Mouse (Mus musculus) CD4-positive, CD25-positive, alpha-beta regulatory T cell, adult 4 months (primary cell): ENCODE measurements around the gene Cldn14. TPM values are rescaled to one million over a fixed set of nuclear protein-coding genes. Genes with fewer than 3 reads are reported as not detected.

Experiments used
- ATAC-seq: one replicate; pipeline ENCODE4 v1.8.0; 2017
- polyA plus RNA-seq, 2 experiments: library from polyadenylated mRNA; unstranded; fragments of 100-300 nt; shearing (Covaris generic); gene quantifications; one replicate each; pipeline ENCODE4 v1.2.1; 2017

Cldn14 gene
- polyA plus RNA-seq, 2 experiments from 2014 or later: not detected

DNA sequence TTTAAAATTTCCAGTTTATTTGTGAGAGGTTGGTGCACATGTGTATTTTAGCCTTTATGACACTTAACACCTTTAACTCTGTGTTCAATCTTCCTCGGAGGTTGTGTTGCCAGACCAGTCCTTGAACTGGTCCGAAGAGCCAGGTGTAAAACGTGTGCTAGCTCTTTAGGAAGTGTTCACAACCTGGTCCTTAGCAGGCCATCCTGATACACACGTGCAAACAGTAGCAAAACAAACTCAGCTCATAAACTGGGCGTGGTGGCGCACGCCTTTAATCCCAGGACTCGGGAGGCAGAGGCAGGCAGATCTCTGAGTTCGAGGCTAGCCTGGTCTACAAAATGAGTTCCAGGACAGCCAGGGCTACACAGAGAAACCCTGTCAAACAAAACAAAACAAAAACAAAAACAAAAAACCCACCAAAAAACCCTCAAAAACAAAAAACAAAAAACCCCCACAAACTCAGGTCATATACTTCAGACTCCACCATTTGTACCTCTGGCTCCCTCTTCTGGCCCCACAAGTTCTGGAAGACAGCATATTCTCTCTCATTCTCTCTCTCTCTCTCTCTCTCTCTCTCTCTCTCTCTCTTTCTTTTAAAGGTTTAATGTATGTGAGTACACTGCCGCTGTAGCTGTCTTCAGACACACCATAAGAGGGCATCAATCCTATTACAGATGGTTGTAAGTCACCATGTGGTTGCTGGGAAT, 65.7 kb downstream of the Cldn14 start:
- ATAC-seq: no peak

DNA sequence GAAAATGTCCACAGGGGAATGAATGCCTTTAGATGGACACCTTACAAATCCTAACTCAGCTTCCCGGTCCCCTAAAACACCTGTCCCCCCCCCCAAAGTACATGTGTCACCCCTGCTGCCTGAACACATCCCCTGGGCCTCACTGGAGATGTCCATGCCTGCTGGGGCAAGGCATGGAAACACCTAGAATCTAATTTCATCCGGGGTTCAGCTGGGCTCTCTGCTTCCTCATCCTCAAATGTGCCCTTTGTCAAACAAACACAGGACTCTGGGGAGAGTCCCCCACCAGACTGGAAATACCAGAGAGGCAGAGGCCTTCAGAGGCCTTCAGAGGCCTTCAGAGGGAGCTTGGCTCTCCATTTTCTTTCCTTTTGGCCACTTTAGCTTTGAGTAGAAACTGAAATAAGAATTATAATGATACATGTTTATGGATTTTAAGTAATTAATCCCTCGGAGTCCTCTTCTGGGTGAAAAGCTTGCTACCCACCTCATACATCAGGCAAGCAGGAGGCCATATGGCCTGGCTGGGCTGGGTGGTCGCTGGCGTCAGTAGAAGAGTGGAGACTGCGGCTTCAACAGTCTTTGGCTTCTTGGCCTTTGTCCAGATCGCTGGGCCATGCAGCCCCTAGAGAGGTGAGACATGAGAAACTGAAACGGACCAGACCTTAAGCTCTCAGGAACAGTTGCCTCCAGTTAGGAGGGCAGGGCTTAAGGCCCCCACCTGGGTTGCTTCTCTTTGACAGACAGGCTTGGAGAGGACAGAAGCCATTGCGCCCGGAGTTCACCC, 66.7 kb downstream of the Cldn14 start:
- no peak for ATAC-seq

DNA sequence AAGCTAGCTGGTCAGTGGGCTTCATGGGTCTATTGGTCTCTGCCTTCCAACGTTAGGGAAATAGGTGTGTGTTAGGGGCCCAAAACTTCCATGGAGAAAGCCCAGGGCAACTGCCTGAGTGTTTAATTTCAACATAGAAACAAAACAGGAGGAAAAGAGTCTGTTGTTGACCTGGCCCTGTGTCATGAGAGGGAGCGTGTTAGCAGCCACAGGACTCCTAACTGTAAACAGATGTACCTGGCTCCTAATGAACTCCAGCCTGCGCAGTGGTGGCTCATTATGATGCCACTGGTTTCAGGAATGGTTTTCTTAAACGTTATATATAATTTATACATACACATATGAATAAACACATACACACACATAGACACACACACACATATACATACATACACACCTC, 68.7 kb downstream of the Cldn14 start:
- no peak for ATAC-seq

DNA sequence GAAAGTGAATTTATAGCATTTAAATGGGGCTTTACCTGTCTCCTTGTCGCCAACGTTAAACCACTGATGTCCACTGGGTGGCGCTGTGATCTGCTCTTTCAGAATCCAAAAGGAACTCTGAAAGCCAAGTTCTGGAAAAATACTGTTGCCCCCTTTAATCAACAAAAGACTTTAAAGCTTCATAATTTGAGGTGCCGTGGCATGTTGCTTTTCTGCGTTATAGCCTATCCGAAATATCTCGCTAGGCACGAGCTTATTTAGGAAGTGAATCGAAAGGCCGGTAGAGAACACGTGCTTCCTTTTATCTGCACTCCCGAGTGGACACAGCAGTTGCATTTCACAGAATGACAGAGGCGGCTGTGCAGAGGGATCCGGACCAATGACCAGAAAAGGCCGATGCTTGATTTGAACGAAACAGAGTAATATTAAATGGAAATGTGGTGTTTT, 70.2 kb downstream of the Cldn14 start:
- ATAC-seq: peak; percentile 69

DNA sequence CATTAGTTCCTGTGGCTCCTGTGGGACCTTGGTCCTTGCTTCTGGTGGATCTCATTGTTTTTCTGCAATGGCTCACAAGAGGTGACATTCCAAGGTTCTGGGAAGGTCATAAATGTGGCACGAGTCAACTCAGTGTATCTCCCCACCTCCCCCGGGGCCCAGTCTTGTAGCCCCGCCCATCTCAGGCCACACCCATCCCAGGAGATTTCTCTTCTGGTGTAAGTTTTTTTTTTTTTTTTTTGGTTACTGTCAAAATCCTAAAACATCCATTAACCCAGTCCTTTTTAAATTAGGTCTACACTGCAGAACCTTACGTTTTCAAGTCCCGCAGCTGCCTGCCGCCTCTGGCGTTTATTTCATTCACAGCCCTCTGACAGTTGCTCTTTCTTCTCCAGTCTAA, 73.6 kb downstream of the Cldn14 start:
- peak; percentile 50 for ATAC-seq

DNA sequence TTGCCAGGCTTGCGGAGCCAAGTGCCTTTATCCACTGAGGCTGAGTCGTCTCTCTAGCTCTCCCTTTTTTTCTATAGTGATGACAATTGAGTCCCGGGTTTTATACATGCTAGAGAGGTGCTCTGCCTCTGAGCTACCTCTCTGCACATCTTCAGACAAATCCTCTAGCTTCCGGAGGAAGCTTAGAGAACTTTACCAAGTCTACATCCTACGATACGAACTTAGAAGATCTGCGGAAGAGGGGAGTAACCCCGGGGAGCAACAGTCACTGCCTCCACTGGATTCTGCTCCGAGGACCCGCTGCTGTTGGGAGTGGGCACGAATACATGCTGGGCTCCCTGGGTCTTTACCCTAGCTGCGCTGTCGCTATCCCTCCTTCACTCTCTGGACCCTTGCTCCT, 74.0 kb downstream of the Cldn14 start:
- peak; percentile 52 for ATAC-seq

DNA sequence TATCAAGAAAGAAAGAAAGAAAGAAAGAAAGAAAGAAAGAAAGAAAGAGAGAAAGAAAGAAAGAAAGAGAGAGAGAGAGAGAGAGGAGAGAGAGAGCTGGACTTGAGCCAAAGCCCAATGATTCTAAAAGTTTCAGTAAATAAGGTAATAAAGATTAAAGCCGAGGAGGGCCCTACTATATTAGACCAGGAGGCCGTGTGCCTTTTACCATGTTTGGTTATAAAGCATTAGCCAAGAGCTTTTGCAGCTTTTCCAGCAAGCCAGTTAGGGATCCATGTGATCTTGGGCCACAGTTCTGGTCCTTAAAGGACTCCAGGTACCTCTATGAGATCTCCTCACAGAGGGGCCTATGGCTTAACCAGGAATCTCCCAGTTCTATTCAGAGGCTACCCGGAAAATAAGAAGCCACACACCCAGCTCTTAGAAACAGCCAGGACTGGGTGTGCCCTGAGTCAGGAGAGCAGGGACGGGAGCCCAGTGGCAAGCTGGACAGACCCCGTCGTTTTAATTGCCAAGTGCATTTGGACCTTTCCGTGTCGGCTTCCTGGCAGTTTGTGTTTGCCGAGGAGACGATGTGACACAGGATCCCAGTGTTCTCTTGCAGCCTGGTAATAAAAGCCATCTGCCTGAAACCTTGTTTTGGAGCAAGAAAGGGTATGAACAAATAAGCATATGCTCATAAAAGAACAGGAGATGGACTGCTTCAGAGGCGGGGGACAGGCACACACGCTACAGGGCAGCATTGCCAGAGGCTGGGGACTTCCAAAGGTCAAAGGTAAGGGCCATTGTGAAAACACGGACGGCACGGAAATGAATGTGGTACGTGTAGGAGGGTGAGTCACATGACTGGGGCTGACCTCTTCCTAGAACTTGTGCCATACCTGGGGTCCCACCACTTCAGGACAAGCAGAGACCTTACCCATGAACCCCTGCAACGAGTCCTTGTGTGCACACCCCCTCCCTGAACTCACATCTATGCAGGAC, 76.2 kb downstream of the Cldn14 start:
- ATAC-seq: no peak

DNA sequence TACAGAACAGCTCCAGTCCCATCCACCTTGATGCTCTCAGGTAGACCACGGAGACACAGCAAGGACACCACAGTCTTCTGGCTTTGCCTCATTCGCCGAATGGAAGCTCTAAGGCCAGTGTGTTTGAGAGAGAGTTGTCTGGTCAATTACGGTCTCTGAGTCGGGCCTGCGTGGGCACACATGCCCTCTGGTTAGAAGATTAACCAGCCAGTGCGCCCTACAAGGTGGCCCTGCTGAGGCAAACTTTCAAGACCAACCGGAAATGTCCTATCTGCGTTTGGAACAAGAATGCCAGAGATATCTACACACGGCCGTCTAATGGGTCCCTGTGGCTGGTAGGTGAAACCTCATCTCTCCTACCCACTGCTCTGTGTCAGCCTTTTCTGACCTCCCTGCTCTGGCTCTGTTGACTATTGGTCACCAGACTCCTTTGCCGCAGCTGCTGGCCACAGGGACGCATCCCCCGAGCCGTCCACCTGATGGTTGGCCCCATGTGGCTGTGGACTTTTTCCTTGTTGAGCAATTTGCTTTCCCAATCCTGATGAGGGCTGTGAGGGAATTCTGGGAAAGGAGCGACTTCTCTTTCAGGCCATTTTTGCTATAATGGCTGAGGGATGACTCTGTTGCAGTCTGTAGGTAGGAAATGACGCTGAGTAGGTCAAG, 79.1 kb downstream of the Cldn14 start:
- no peak for ATAC-seq

DNA sequence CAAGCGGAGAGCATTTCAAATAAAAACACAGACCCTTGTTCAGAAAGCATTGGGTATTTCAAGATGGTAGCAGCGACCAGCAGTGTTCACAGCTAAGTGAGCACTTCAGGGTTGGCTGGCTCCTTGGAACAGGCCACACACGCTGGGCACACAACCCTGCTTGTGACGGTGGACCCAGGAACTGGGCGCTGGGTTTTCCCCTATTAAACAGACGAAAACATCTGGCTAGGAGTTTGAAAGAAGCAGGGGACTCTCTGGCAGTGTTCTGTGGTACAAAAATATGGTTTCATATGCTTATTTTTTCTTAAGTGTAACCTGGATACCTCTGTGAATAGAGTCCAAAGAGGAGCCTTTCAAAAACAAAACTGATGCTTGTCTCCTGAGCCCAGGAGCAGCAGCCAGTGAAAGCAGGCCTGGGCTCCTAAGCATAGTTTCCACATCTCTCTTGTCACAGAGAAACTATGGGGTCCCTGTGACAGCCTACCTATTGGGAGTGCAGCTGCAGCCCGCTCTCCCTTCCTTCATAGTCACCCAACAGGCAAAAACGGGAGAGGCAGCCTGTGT, 82.9 kb downstream of the Cldn14 start:
- ATAC-seq: no peak

DNA sequence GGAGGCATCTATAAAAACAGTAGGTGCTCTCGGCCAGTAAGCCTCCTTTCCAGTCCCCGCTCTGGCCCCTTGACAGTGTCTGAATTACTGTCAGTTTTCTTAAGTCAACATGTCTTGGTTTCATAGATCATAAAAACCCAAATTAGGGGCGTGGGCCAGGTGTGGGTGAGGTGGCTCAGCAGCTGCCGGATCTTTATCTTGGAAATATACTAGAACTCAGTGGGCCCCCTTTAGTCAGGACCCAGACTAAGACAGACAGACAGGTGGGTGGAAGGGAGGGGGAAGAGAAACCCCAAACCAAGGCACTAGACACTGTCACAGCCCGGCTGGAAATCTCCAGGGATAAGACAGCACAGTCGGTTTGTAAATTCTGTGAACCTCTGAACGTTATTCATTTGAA, 84.8 kb downstream of the Cldn14 start:
- no peak for ATAC-seq

DNA sequence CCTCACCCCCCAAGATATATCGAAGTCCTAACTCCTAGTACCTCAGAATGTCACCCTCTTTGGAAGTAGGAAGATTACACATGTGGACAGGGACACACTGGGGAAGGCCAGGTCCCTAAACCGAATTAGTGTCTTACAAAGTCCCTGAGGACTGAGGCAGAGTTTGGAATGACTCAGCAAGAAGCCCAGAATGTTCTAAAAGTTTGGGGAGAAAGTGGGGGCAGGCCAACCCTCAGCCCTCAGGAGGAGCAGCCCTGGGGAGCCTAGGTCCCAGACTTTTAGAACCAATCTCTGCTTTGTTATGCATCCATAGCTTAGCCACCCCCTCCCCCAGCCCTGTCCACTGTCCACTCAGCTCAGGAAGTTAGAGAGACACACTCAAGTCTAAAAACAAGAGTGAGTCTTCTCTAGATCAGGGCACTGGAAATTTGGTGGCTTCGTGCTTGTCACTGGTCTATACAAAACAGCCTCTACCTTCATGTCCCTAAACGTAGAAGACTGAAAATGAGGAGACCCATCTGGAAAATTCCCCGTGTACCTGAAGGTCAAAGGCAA, 85.7 kb downstream of the Cldn14 start:
- ATAC-seq: no peak

DNA sequence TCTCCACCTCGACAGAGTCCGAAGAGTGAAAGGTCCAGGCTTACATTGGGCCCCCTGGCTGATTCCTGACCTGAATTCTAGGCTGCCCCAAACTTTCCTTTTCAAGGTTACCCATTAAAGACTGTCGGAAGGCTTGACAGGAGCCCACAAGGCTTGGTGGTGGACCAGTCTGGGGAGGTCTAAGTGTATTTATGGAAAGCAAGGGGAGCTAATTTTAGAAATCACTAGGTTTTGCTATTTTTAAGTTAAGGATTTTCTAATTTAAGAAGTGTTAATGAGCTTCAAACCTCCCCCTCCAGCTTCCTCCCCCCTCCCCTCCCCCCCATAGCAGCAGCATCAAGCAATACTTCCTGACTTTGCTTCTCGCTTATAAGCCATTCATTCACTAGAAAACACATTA, 88.0 kb downstream of the Cldn14 start:
- no peak for ATAC-seq

DNA sequence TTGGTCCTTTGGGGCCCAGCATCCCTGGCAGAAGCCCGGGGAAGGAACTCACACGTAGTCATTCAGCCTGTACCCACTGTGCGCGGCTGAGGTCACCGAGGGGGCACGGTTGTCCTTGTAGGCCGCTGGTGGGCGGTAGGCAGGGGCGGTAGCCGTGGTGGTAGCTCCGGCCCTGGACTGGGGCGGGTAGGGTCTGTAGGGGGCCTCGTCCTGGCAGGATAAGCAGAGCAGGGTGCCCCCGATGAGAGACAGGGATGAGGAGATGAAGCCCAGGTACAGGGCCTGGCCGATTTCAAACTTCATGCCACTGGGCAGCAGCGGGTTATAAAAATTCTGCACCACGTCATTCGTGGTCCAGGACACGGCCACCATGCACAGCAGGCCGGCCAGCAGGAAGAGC, 89.4 kb downstream of the Cldn14 start:
- ATAC-seq: no peak

DNA sequence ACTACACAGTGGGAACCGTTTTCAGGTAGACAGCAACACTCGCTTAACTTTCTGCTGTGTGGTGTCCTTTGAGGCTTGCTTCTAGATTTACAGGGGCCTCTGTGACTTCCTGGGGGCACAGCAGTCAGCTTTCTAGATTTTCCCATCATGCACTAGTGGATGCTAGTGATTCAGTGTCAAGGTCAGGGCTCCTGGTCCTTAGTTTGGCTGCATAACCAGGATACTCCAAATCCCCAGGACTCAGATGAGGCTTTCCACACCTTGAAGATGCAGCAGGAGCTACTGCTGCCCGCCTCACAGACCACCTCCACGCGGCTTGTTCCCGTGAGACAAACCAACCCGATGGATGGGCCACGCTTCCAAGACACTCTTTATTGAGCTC, 90.0 kb downstream of the Cldn14 start:
- no peak for ATAC-seq

DNA sequence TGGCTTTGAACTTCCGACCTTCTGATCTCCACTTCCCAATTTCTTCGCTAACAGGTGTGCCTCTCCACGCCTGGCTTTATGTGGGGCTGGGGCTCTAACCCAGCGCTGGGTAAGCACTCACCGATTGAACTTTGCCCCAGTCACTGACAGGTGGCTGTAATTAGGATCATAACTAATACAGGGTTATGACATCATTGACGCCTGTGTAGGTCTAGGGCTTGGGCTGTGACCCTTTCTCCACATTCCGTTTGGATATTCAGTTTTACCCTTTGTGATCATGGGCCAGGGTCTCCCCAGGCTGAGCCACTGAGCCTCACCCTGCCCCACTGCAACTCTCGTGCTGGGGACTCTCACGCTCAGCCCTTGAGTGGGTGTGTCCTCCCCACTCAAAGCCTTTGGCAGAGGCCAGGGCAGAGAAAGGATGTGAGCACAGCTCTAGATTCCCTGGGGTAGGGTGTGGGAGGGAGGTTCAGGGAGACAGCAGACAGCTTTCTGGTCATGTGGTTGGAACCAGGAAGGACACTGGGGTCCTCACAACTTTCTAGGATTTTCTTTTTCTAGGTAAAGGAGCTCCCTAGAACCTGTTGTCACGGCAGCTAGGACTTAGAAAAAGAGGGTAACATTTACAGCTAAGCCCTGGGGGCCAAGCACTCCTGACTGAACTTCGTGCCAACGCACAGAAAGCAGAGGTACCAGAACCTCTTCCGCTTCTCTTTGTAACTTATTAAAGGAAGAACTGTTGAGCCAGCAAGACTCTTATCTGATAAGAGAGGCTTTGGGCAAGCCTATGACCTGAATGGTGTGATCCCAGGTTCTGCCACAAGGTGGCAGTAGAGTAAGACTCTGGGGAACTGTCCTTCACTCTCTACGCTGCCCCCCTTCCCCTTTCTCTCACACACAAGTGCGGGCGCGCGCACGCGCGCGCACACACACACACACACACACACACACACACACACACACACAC, 90.6 kb downstream of the Cldn14 start:
- peak; percentile 80 for ATAC-seq

DNA sequence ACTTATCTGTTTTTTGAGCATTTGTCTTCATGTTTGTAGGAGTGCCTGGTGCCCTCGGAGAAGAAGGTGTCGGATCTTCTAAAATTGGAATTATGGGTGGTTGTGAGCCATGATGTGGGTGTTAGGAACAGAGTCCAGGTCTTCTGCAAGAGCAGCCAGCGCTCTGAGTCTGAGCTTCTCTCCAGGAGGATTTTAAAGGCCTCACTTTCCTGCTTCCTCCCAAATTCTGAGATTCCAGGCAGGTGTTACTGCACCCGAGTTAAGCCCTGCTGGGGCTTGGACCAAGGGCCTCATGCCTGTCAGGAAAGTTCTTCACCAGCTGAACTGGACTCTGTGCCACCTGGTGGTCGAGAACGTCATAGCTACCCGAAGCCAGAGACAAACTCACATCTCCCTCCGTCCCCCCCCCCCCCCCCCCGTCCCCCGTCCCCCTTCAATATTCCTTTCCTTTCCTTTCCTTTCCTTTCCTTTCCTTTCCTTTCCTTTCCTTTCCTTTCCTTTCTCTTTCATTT, 93.2 kb downstream of the Cldn14 start:
- ATAC-seq: no peak

DNA sequence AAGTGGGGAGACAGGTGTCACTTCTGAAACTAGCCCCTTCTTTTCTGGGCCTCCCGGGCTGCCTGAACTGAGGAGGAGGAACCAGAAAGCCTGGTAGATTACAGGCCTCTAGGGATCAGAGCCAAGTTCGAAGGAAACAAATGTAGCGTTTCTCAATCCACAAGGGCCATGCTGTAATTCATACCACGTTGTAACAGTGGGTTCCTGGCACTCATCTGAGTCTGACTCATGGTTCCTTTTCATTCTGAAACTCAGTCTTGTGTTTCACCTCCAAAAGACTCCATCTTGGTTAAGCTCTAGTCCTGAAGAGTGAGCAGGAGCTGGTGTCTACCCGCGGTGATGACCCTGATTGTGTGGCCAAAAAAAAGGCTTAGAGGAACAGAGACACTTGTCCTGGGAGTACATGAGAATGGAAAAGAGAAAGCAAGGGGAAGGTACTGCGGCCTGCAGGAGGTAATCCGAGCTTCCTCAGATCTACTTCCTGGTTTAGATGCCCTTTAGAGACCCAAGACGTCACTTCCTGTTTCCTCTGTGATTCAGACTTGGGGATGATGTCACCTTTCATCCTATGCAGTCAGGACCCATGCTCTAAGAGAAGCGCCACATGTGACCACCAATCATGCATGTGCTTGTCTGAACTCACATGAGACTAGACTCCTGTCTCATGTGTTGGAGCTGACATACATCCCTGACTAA, 94.6 kb downstream of the Cldn14 start:
- peak; percentile 67 for ATAC-seq

DNA sequence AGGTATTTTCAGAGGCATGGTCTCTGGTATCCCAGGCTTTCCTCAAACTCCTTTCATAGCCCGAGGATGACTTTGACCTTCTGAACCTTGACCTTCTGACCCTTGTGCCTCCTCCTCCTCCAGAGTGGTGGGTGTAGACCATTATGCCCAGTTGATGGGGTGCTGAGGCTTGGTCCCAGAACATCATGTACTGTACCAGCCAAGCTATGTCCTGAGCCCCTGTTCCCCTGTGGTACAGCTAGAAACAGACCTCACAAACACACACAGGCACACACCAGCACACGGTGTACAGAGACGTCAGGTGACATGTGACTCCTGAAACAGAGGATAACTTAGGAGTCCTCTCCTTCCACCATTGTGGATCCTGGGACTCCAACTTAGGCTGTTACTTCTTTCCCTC, 95.8 kb downstream of the Cldn14 start:
- no peak for ATAC-seq

DNA sequence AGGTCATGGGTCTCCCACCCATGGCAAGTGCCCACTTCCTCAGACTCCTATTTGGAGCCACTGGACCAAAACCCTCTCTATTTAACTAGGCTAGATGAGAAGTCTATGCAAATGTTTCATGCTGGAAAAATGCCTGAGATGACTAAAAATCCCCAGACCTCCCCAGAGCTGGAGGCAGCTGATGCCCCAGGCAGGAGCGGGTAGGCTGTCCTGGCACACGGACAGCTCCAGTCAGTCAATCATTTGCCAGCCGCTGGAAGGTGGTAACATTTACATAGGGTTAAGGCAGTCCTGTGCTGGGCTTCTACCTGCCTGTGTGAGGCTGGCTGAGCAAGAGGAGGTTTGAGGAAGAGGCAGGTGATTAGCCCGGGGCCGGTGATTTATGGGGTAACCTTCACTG, 96.5 kb downstream of the Cldn14 start:
- no peak for ATAC-seq
